Mouse (Mus musculus) liver, postnatal 0 days (tissue): ENCODE results near the gene Slit2. TPM values are rescaled to one million over a fixed set of nuclear protein-coding genes. Genes with fewer than 3 reads are reported as not detected.

Experiments
- ATAC-seq: fragments of 200-750 bp; cut with Nextera tagmentation; 2 replicates; pipeline ENCODE4 v1.8.0; 2017; ENCODE audit warnings: mild to moderate bottlenecking, moderate library complexity
- DNase-seq: peaks from one replicate; pipeline ENCODE4 v3.0.0-alpha.2; 2016
- H3K27ac ChIP-seq: fragments of 300-500 bp; sonication (generic); 2 replicates; pipeline ENCODE4 v1.5.1; 2014; ENCODE audit warnings: antibody characterized with exemption, moderate library complexity, mild to moderate bottlenecking, low read depth
- H3K27me3 ChIP-seq: fragments of 300-500 bp; sonication (generic); 2 replicates; pipeline ENCODE4 v1.6.1; 2014; ENCODE audit warnings: low read length, control low read depth, mixed read lengths; ENCODE audit not compliant: insufficient read depth
- H3K36me3 ChIP-seq: fragments of 300-500 bp; sonication (generic); replicated peaks from 2 replicates; pipeline ENCODE4 v1.6.1; 2014; ENCODE audit warnings: mild to moderate bottlenecking, control low read depth, low read length, moderate library complexity, mixed read lengths; ENCODE audit not compliant: insufficient read depth
- H3K4me1 ChIP-seq: fragments of 300-500 bp; sonication (generic); 2 replicates; pipeline ENCODE4 v1.6.1; 2014; ENCODE audit warnings: antibody characterized with exemption, mild to moderate bottlenecking, control low read depth; ENCODE audit not compliant: insufficient read depth
- H3K4me2 ChIP-seq: fragments of 300-500 bp; sonication (generic); 2 replicates; pipeline ENCODE4 v1.6.1; 2014; ENCODE audit warnings: low read depth, mild to moderate bottlenecking, low read length, moderate library complexity, mixed read lengths
- H3K4me3 ChIP-seq: fragments of 300-500 bp; sonication (generic); 2 replicates; pipeline ENCODE4 v1.5.1; 2014; ENCODE audit warnings: low read depth, low read length
- H3K9ac ChIP-seq: fragments of 300-500 bp; sonication (generic); replicated peaks from 2 replicates; pipeline ENCODE4 v1.6.1; 2014; ENCODE audit warnings: mild to moderate bottlenecking, moderate library complexity
- H3K9me3 ChIP-seq: fragments of 300-500 bp; sonication (generic); 2 replicates; pipeline ENCODE4 v1.6.1; 2016; ENCODE audit warnings: mild to moderate bottlenecking, control low read depth, low read length, mixed read lengths
- CTCF ChIP-seq: sonication (generic); IDR thresholded peaks from 2 replicates; pipeline ENCODE4 v1.5.1; 2016; ENCODE audit warnings: antibody characterized with exemption, low read depth
- EP300 ChIP-seq: IDR thresholded peaks from 2 replicates; pipeline ENCODE4 v1.6.1; 2016; ENCODE audit warnings: antibody characterized with exemption, low read depth, mild to moderate bottlenecking
- WGBS: fragments of 180-500 bp; shearing (Covaris S2); extraction: QIAGEN DNeasy Blood & Tissue Kit; methylation state at CpG from one replicate; pipeline ENCODE4 v1.1.7; 2014; ENCODE audit not compliant: insufficient replicate concordance; 5-methylcytosine and 5-hydroxymethylcytosine counted together
- polyA plus RNA-seq: library from polyadenylated mRNA; unstranded; fragments of >200 nt; fragmentation: Nextera tagmentation; extraction: Ambion mirVana; gene quantifications from 2 replicates; pipeline ENCODE4 v1.2.1, GENCODE M21; 2015

Gene Slit2
- polyA plus RNA-seq, 1 experiment from 2014 or later = 0.23 TPM

- H3K27ac ChIP-seq = no peak overlapping the region
- 79% methylated on average over 8 of the region's 8 CpGs for WGBS
- H3K9ac ChIP-seq = no peak overlapping the region
- H3K4me1 ChIP-seq = no peaks in the 10 kb centered on the region
- H3K4me2 ChIP-seq = no peak overlapping the region
- no peak overlapping the region for H3K4me3 ChIP-seq
- ATAC-seq (no peak), DNase-seq (no peak)
- no peaks in the 10 kb centered on the region for H3K9me3 ChIP-seq
- H3K36me3 ChIP-seq = no peaks in the 10 kb centered on the region
- no peak for TF ChIP-seq EP300
- TF ChIP-seq CTCF = no peak
- H3K27me3 ChIP-seq = no peaks in the 10 kb centered on the region
These were observed 201.4 kb downstream of the Slit2 start for GRCm38 (mm10) chr5:48184358-48184757.

- TF ChIP-seq CTCF (no peak), EP300 (no peak)
- DNase-seq = no peak
- WGBS = 83% methylated on average over 4 of the region's 4 CpGs
- no peaks in the 10 kb centered on the region for H3K27me3 ChIP-seq
- no peaks in the 10 kb centered on the region for H3K4me1 ChIP-seq
- no peaks in the 10 kb centered on the region for H3K9me3 ChIP-seq
- H3K36me3 ChIP-seq = no peaks in the 10 kb centered on the region
- no peak overlapping the region for H3K27ac ChIP-seq
- no peak for ATAC-seq
- no peak overlapping the region for H3K4me3 ChIP-seq
- no peak overlapping the region for H3K4me2 ChIP-seq
- H3K9ac ChIP-seq = no peak overlapping the region
These were observed 204.9 kb downstream of the Slit2 start for GRCm38 (mm10) chr5:48187819-48188218.

- DNase-seq (no peak), ATAC-seq (no peak)
- Histone ChIP-seq H3K27ac (no peak overlapping the region), H3K27me3 (no peaks in the 10 kb centered on the region), H3K9ac (no peak overlapping the region), H3K4me3 (no peak overlapping the region), H3K4me2 (no peak overlapping the region), H3K9me3 (no peaks in the 10 kb centered on the region), H3K4me1 (no peaks in the 10 kb centered on the region), H3K36me3 (no peaks in the 10 kb centered on the region)
- TF ChIP-seq CTCF (no peak), EP300 (no peak)
These were observed 216.4 kb downstream of the Slit2 start for GRCm38 (mm10) chr5:48199380-48199779.

GRCm38 (mm10) chr5:48215248-48215647 lies 232.3 kb downstream of the Slit2 start:
- Histone ChIP-seq H3K27me3 (no peaks in the 10 kb centered on the region), H3K4me2 (no peak overlapping the region), H3K4me1 (no peaks in the 10 kb centered on the region), H3K27ac (no peak overlapping the region), H3K36me3 (no peaks in the 10 kb centered on the region), H3K9ac (no peak overlapping the region), H3K4me3 (no peak overlapping the region), H3K9me3 (no peaks in the 10 kb centered on the region)
- TF ChIP-seq EP300 (no peak), CTCF (no peak)
- WGBS = 79% methylated on average over 2 of the region's 2 CpGs
- DNase-seq (no peak), ATAC-seq (no peak)

- H3K27ac ChIP-seq = no peak overlapping the region
- 79% methylated on average over 10 of the region's 10 CpGs for WGBS
- H3K27me3 ChIP-seq = no peaks in the 10 kb centered on the region
- H3K4me3 ChIP-seq = no peak overlapping the region
- ATAC-seq = no peak
- no peak for TF ChIP-seq EP300
- H3K9me3 ChIP-seq = no peaks in the 10 kb centered on the region
- H3K4me2 ChIP-seq = no peak overlapping the region
- no peak for DNase-seq
- no peak overlapping the region for H3K9ac ChIP-seq
- no peaks in the 10 kb centered on the region for H3K36me3 ChIP-seq
- H3K4me1 ChIP-seq = no peaks in the 10 kb centered on the region
These were observed 236.8 kb downstream of the Slit2 start for GRCm38 (mm10) chr5:48219624-48220155.

- 59% methylated on average over 2 of the region's 2 CpGs for WGBS
- TF ChIP-seq EP300 (no peak), CTCF (no peak)
These were observed 242.6 kb downstream of the Slit2 start for GRCm38 (mm10) chr5:48225500-48225899.

More at GRCm38 (mm10) chr5:48225500-48225899, 242.6 kb downstream of the Slit2 start:
- ATAC-seq (no peak), DNase-seq (no peak)
- no peaks in the 10 kb centered on the region for H3K4me1 ChIP-seq
- H3K27ac ChIP-seq = no peak overlapping the region
- no peak overlapping the region for H3K4me3 ChIP-seq
- no peaks in the 10 kb centered on the region for H3K9me3 ChIP-seq
- no peak overlapping the region for H3K4me2 ChIP-seq
- H3K27me3 ChIP-seq = no peaks in the 10 kb centered on the region
- no peaks in the 10 kb centered on the region for H3K36me3 ChIP-seq
- H3K9ac ChIP-seq = no peak overlapping the region
